Comparison of ENCODE assay signal across 9 mouse cellular contexts in the genomic region with DNA sequence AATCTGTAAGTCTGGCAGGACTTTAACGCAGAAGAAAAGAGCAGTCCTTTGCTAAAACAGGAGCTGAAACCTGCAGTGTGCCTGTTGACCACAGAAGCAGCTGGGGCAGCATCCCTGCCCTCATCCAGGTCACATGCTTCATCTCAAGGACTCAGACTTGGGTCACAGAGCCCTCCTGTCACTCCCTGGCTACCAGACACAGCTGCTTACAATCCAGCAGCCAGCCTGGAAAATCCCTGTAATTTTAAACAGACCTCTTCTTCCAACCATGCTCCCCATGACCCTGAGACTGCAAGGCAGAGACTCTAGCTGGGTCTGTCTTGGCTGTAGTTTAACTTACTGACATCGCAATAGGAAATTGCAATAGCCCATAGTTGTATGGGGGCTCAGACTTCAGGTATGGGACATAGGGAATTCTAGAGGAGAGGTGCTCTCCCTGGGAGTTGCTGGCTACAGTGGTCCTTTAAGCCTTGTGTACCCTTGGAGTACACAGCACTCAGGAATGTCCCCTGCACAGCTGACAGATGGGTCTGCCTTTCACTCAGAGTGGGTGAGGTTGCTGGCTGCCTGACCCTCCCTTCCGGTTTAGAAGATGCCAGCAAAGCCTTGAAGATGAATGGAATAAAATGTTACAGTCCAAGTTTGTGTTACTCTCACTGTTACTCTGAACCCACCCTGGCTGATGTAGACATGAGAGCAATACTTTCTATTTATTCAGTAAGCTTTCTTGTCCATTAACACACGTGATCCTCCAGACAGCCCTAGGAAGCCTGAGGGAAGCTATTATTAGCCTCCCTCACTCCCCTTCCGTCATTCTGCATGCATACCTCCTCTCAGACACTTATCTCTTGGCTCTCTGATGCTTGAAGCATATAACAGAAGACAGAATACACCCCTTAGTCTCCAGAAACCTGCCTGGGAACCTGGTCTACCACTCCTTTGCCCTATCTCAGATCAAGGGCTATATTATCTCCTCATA.
A peak's percentile ranks its signal among the peaks of the same experiment; 100 is the strongest.
DNase-seq lines count a peak whose midpoint lies in the region; ATAC-seq and TF ChIP-seq lines count a peak whose summit lies in the region.
"Had no signal": no experiment of that assay in that cellular context is flagged by ENCODE, and none has a peak within 500 bp of the region (broad histone marks: within the 10 kb centered on the region; RNA-seq: fewer than 3 reads in every experiment).

No protein-coding gene starts in this region.

- no peak for TF ChIP-seq POLR2A in brain, embryonic 14.5 days (IDR thresholded peaks at IDR 0.05; ENCODE audit: borderline replicate concordance, extremely low read depth, insufficient read depth, insufficient read length, poor library complexity, severe bottlenecking)

- no peak overlapping the region for H3K4me2 ChIP-seq in forebrain, embryonic 11.5 days (ENCODE audit: low read depth, low read length, severe bottlenecking)

- TF ChIP-seq CTCF in brain, embryonic 14.5 days (IDR thresholded peaks at IDR 0.05; ENCODE audit: borderline replicate concordance, extremely low read depth, insufficient read depth, insufficient read length), result no peak

- 62% methylated on average over 5 of the region's 5 CpGs for WGBS in forebrain, embryonic 11.5 days

- DNase-seq in brain, embryonic 14.5 days (ENCODE audit: low read depth), result peak; percentile 76
- DNase-seq in forebrain, embryonic 11.5 days (ENCODE audit: low spot score), result no peak
- DNase-seq in heart, postnatal 4 days, result peak; percentile 54
- peak; percentile 62 for DNase-seq in mesoderm, embryonic 11.5 days (ENCODE audit: low read depth, low spot score)
- no peak for DNase-seq in right cerebral cortex, postnatal 36 days (ENCODE audit: low spot score in 2 of 2)
- no peak for DNase-seq in adrenal gland, postnatal 25 days
- no peak for DNase-seq in right cerebral cortex, adult 2 months (ENCODE audit: low spot score in 2 of 2)
- DNase-seq in thymus, postnatal 4 days, result no peak

- no peaks in the 10 kb centered on the region for H3K36me3 ChIP-seq in forebrain, embryonic 11.5 days (ENCODE audit: control insufficient read depth, insufficient read depth, low read length)

- 0 out of 2 replicates have a peak overlapping the region, but pooled peaks have one; percentile 18 for H3K27ac ChIP-seq in forebrain, embryonic 11.5 days (ENCODE audit: low read depth, low read length)

- no peak overlapping the region for H3K4me3 ChIP-seq in forebrain, embryonic 11.5 days (ENCODE audit: low read depth, low read length)
- H3K4me3 ChIP-seq: erythroblast, embryonic 14.5 days had no signal

- H3K27me3 ChIP-seq in forebrain, embryonic 11.5 days (ENCODE audit: control insufficient read depth, insufficient read depth, low read length), result no peaks in the 10 kb centered on the region

- no peak for ATAC-seq in forebrain, embryonic 11.5 days (replicated peaks; ENCODE audit: low FRiP score)

- H3K4me1 ChIP-seq in forebrain, embryonic 11.5 days (replicated peaks; ENCODE audit: control insufficient read depth, insufficient read depth, low read length), result peaks cover 3% of the 10 kb centered on the region; the same call in 1 of the 2 replicates

- no peak overlapping the region for H3K9ac ChIP-seq in forebrain, embryonic 11.5 days (ENCODE audit: low read length)

- H3K9me3 ChIP-seq in forebrain, embryonic 11.5 days (ENCODE audit: control insufficient read depth, low read length), result no peaks in the 10 kb centered on the region

Comparison
In these comparisons a context has a peak if more than half of its experiments do, and no peak if none do; other contexts are left out.
1. DNase-seq: peak in brain, embryonic 14.5 days (single experiment), heart, postnatal 4 days (single experiment) and mesoderm, embryonic 11.5 days (single experiment); none in forebrain, embryonic 11.5 days (single experiment), right cerebral cortex, postnatal 36 days (0 of 2), adrenal gland, postnatal 25 days (single experiment), right cerebral cortex, adult 2 months (0 of 2) and thymus, postnatal 4 days (single experiment).